Mouse (Mus musculus) hindbrain, embryonic 16.5 days (tissue): ENCODE measurements around the gene Kel. TPM values are rescaled to one million over a fixed set of nuclear protein-coding genes. Genes with fewer than 3 reads are reported as not detected.

Experiments used
- ATAC-seq: fragments of 200-750 bp; cut with Nextera tagmentation; 2 replicates; pipeline ENCODE4 v1.8.0; 2017; ENCODE audit warnings: moderate TSS enrichment, moderate library complexity
- H3K27ac ChIP-seq: fragments of 300-500 bp; sonication (generic); 2 replicates; pipeline ENCODE4 v1.5.1; 2014; ENCODE audit warnings: low read depth, mild to moderate bottlenecking, control low read depth, low read length, moderate library complexity
- H3K27me3 ChIP-seq: fragments of 300-500 bp; sonication (generic); replicated peaks from 2 replicates; pipeline ENCODE4 v1.6.1; 2014; ENCODE audit warnings: low read length; ENCODE audit not compliant: control insufficient read depth, insufficient read depth
- H3K36me3 ChIP-seq: fragments of 300-500 bp; sonication (generic); 2 replicates; pipeline ENCODE4 v1.6.1; 2014; ENCODE audit warnings: mild to moderate bottlenecking, low read length, moderate library complexity, mixed read lengths; ENCODE audit not compliant: control insufficient read depth, insufficient read depth
- H3K4me1 ChIP-seq: fragments of 300-500 bp; sonication (generic); 2 replicates; pipeline ENCODE4 v1.6.1; 2014; ENCODE audit warnings: low read depth, low read length; ENCODE audit not compliant: control insufficient read depth, insufficient read depth
- H3K4me2 ChIP-seq: fragments of 300-500 bp; sonication (generic); 2 replicates; pipeline ENCODE4 v1.6.1; 2014; ENCODE audit warnings: mild to moderate bottlenecking, low read length, control low read depth, moderate library complexity
- H3K4me3 ChIP-seq: fragments of 300-500 bp; sonication (generic); 2 replicates; pipeline ENCODE4 v1.5.1; 2014; ENCODE audit warnings: mild to moderate bottlenecking, low read length, control low read depth, moderate library complexity
- H3K9ac ChIP-seq: fragments of 300-500 bp; sonication (generic); 2 replicates; pipeline ENCODE4 v1.6.1; 2014; ENCODE audit warnings: low read depth, mild to moderate bottlenecking, control low read depth, low read length, moderate library complexity
- H3K9me3 ChIP-seq: fragments of 300-500 bp; sonication (generic); 2 replicates; pipeline ENCODE4 v1.6.1; 2014; ENCODE audit warnings: mild to moderate bottlenecking, low read length, moderate library complexity; ENCODE audit not compliant: control insufficient read depth
- WGBS: fragments of 180-500 bp; shearing (Covaris S2); extraction: QIAGEN DNeasy Blood & Tissue Kit; methylation state at CpG from one replicate; pipeline ENCODE4 v1.1.7; 2014; 5-methylcytosine and 5-hydroxymethylcytosine counted together
- polyA plus RNA-seq: library from polyadenylated mRNA; unstranded; fragments of >200 nt; fragmentation: Nextera tagmentation; extraction: Ambion mirVana; gene quantifications from 2 replicates; pipeline ENCODE4 v1.2.1, GENCODE M21; 2015

The Kel gene
- polyA plus RNA-seq, 1 experiment from 2014 or later: 0.25 TPM

- 82% methylated on average over 1 of the region's 1 CpGs for WGBS
Observed at GRCm38 (mm10) chr6:41701245-41701644, 2.9 kb downstream of the Kel start.

GRCm38 (mm10) chr6:41694407-41694806 lies 9.7 kb downstream of the Kel start:
- Histone ChIP-seq H3K9ac (no peak overlapping the region), H3K4me1 (no peaks in the 10 kb centered on the region), H3K27me3 (no peaks in the 10 kb centered on the region), H3K9me3 (no peaks in the 10 kb centered on the region), H3K4me3 (no peak overlapping the region), H3K27ac (no peak overlapping the region), H3K36me3 (no peaks in the 10 kb centered on the region), H3K4me2 (no peak overlapping the region)
- 89% methylated on average over 1 of the region's 1 CpGs for WGBS
- no peak for ATAC-seq

More at GRCm38 (mm10) chr6:41701245-41701644, 2.9 kb downstream of the Kel start:
- Histone ChIP-seq H3K4me2 (no peak overlapping the region), H3K9me3 (no peaks in the 10 kb centered on the region; the same call in 1 of the 2 replicates), H3K36me3 (no peaks in the 10 kb centered on the region), H3K27me3 (no peaks in the 10 kb centered on the region), H3K4me1 (no peaks in the 10 kb centered on the region), H3K9ac (no peak overlapping the region), H3K27ac (no peak overlapping the region), H3K4me3 (no peak overlapping the region)
- ATAC-seq: no peak

GRCm38 (mm10) chr6:41692200-41692599 lies 11.9 kb downstream of the Kel start:
- H3K4me3 ChIP-seq: no peak overlapping the region
- H3K9me3 ChIP-seq: no peaks in the 10 kb centered on the region
- no peak overlapping the region for H3K27ac ChIP-seq
- no peak overlapping the region for H3K4me2 ChIP-seq
- no peaks in the 10 kb centered on the region for H3K36me3 ChIP-seq
- H3K9ac ChIP-seq: no peak overlapping the region
- no peaks in the 10 kb centered on the region for H3K27me3 ChIP-seq
- ATAC-seq: no peak
- H3K4me1 ChIP-seq: no peaks in the 10 kb centered on the region

DNA sequence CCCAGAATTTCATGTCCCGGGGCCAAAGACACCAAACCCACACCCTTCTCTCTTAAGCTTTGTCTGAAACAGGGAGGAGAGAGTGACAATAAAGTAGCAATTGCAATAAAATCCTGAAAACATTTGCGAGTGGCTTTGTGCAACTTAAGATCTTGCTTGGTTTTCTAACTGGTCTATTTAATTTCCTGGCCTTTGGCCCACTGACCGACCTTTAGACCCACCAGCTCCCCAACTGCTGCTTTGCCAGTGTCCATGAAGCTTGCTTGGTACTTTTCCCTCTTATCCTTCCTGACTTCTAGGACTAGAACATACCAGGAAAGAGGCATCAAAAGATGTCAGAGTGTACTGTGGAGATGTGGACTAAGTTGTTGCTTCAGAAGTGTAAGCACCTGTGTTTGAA lies 18.5 kb downstream of the Kel start:
- Histone ChIP-seq H3K9me3 (no peaks in the 10 kb centered on the region), H3K36me3 (no peaks in the 10 kb centered on the region), H3K27me3 (no peaks in the 10 kb centered on the region), H3K4me1 (no peaks in the 10 kb centered on the region), H3K4me3 (no peak overlapping the region), H3K9ac (no peak overlapping the region), H3K4me2 (no peak overlapping the region), H3K27ac (no peak overlapping the region)
- WGBS: 81% methylated on average over 3 of the region's 3 CpGs
- ATAC-seq: no peak

DNA sequence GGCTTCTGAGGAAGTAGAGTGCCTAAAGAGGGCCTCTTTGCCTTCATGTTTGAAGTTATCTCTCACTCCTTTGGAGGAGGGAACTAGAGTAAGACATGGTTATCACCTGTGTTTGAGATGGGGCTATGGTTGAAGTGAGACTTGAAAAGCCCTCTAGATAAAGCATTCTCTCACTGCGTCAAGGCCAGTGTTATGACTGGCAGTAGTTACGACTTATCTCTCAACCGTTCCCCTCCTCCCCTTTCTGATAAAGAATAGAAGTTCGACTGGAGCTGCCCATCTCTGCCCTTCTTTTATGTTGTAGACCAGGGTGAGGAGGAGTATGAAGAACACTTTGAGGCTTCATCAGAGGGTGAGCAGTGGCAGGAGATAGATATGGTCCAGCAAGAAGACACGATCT lies 19.2 kb downstream of the Kel start:
- ATAC-seq: no peak
- 89% methylated on average over 5 of the region's 5 CpGs for WGBS
- H3K36me3 ChIP-seq: no peaks in the 10 kb centered on the region

DNA sequence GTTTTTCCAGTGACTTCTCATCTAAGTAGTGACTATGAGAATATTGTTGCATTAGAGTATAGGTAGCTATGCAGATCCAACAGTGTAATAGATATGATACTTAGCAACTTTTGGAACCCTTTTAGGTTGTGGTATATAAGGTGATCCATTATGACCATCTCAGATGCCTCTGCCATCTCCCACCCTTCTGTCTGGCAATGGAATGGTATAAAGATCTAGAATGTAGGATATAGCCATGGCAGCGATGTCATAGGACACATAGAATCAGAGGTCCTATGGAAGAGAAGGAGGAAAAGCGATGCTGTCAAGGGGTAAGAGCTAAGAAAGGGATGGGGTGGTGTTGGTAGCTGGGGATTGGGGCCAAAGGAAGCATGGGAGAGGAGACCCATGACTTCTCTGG lies 20.0 kb downstream of the Kel start, which contains the start of gene Llcfc1:
TSS of gene Llcfc1 (plus strand) at position 301 of the 400 bp plus-strand sequence.
- Histone ChIP-seq H3K36me3 (no peaks in the 10 kb centered on the region), H3K27me3 (no peaks in the 10 kb centered on the region), H3K4me2 (no peak within 1 kb of the TSS), H3K9me3 (no peaks in the 10 kb centered on the region), H3K4me1 (no peaks in the 10 kb centered on the region), H3K9ac (no peak within 1 kb of the TSS), H3K27ac (no peak within 1 kb of the TSS), H3K4me3 (no peak within 1 kb of the TSS)
- WGBS: 95% methylated on average over 2 of the region's 2 CpGs
- no peak for ATAC-seq

More for the DNA sequence above, 19.2 kb downstream of the Kel start:
- H3K27me3 ChIP-seq: no peaks in the 10 kb centered on the region
- no peak overlapping the region for H3K4me2 ChIP-seq
- no peak overlapping the region for H3K4me3 ChIP-seq
- no peak overlapping the region for H3K27ac ChIP-seq
- no peaks in the 10 kb centered on the region for H3K9me3 ChIP-seq
- H3K9ac ChIP-seq: no peak overlapping the region
- H3K4me1 ChIP-seq: no peaks in the 10 kb centered on the region

- Histone ChIP-seq H3K27ac (no peak overlapping the region), H3K9me3 (no peaks in the 10 kb centered on the region), H3K9ac (no peak overlapping the region), H3K4me2 (no peak overlapping the region), H3K4me1 (no peaks in the 10 kb centered on the region), H3K4me3 (no peak overlapping the region), H3K27me3 (no peaks in the 10 kb centered on the region), H3K36me3 (no peaks in the 10 kb centered on the region)
- WGBS: 86% methylated on average over 5 of the region's 5 CpGs
- no peak for ATAC-seq
Observed at GRCm38 (mm10) chr6:41681656-41682055, 22.5 kb downstream of the Kel start.

DNA sequence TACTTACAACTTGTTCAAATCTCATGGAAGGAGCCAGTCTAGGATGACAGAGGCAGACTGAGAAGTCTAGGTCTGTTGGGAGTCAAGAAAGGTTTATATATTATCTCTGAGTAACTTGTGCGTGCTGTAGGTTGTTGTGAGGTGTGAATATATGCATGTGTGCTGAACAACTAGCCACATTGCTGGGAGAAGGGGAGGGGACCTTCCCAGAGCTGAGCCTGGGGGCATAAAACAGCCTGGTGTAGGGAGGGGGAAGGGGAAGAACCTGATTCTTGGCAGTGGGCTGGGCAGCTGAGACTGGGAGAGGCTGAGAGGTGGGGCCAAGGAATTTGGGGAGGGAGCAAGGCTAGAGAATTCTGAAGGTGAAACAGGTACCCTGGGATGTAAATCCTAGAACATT lies 23.5 kb downstream of the Kel start, which contains the start of gene Trpv5:
TSS of gene Trpv5 (minus strand) at position 101 of the 400 bp plus-strand sequence.
- Histone ChIP-seq H3K9me3 (no peaks in the 10 kb centered on the region), H3K27ac (no peak within 1 kb of the TSS), H3K4me3 (no peak within 1 kb of the TSS), H3K36me3 (no peaks in the 10 kb centered on the region), H3K4me1 (no peaks in the 10 kb centered on the region), H3K4me2 (no peak within 1 kb of the TSS), H3K9ac (no peak within 1 kb of the TSS), H3K27me3 (no peaks in the 10 kb centered on the region)
- WGBS: 76% methylated on average over 1 of the region's 1 CpGs
- no peak for ATAC-seq

GRCm38 (mm10) chr6:41676530-41676929 lies 27.6 kb downstream of the Kel start:
- no peak overlapping the region for H3K27ac ChIP-seq
- no peaks in the 10 kb centered on the region for H3K4me1 ChIP-seq
- H3K9ac ChIP-seq: no peak overlapping the region
- H3K27me3 ChIP-seq: no peaks in the 10 kb centered on the region
- H3K36me3 ChIP-seq: no peaks in the 10 kb centered on the region
- no peak overlapping the region for H3K4me2 ChIP-seq
- no peak for ATAC-seq
- H3K4me3 ChIP-seq: no peak overlapping the region
- 98% methylated on average over 2 of the region's 2 CpGs for WGBS
- H3K9me3 ChIP-seq: no peaks in the 10 kb centered on the region

GRCm38 (mm10) chr6:41662320-41662719 lies 41.8 kb downstream of the Kel start:
- Histone ChIP-seq H3K4me3 (no peak overlapping the region), H3K4me2 (no peak overlapping the region), H3K9ac (no peak overlapping the region), H3K27ac (no peak overlapping the region), H3K27me3 (no peaks in the 10 kb centered on the region), H3K36me3 (no peaks in the 10 kb centered on the region), H3K9me3 (no peaks in the 10 kb centered on the region), H3K4me1 (no peaks in the 10 kb centered on the region)
- WGBS: 34% methylated on average over 2 of the region's 2 CpGs
- no peak for ATAC-seq
